Mouse (Mus musculus) erythroblast, embryonic 14.5 days (primary cell): ENCODE measurements around the gene Gm47995.

Experiments used
- GATA1 ChIP-seq: IDR thresholded peaks from 2 replicates; pipeline ENCODE4 v1.6.1; 2012; ENCODE audit warnings: low read length, inconsistent platforms, mixed read lengths
- TAL1 ChIP-seq: IDR thresholded peaks from 3 replicates; pipeline ENCODE4 v1.6.1; 2012; ENCODE audit warnings: low read length, inconsistent platforms, mixed read lengths

DNA sequence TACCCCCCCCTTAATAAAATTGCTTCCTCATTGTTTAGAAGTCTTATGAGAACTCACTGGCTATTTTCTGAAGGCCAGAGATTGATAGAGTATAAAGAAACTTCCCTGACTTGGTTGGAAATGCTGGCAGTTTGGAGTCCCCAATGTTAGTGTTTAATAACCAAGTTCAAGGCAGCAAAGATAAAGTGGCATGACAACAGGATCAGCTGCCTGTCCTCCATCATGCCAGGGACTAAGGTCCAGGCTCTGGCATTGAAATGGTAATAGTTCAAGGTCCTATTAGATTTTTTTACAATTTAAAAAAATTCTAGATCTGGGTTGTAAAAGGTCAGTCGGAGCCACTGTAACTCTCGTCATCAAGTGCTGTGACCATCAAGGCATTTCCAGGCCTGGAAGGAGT, 47.2 kb upstream of the Gm47995 start:
- TF ChIP-seq GATA1 (no peak), TAL1 (no peak)
